Mouse (Mus musculus) adrenal gland (tissue): ENCODE measurements around the gene Slit3.

Experiments used
- intact Hi-C: fragments of 180-260 bp; cut with DNase I; formaldehyde crosslinking; loops from one replicate; pipeline ENCODE4 v1.15.1; 2025

Gene Slit3

GRCm38 (mm10) chr11:35561760-35562159, 440.7 kb downstream of the Slit3 start:
- intact Hi-C loops: no loop called here

GRCm38 (mm10) chr11:35565322-35565721, 444.3 kb downstream of the Slit3 start:
- intact Hi-C loops: no loop called here

GRCm38 (mm10) chr11:35566686-35567085, 445.7 kb downstream of the Slit3 start:
- intact Hi-C loops: no loop called here

- intact Hi-C loops: no loop called here
These were observed 448.3 kb downstream of the Slit3 start for GRCm38 (mm10) chr11:35569126-35569916.

- intact Hi-C loops: no loop called here
These were observed 448.9 kb downstream of the Slit3 start for GRCm38 (mm10) chr11:35569957-35570356.

GRCm38 (mm10) chr11:35571910-35572309, 450.9 kb downstream of the Slit3 start:
- intact Hi-C loops: no loop called here

- intact Hi-C loops: no loop called here
These were observed 457.8 kb downstream of the Slit3 start for GRCm38 (mm10) chr11:35578796-35579195.

GRCm38 (mm10) chr11:35582591-35582990, 461.6 kb downstream of the Slit3 start:
- intact Hi-C loops: no loop called here

GRCm38 (mm10) chr11:35583633-35584032, 462.6 kb downstream of the Slit3 start:
- intact Hi-C loops: no loop called here

GRCm38 (mm10) chr11:35587174-35587959, 466.3 kb downstream of the Slit3 start:
- intact Hi-C loops: no loop called here

- intact Hi-C loops: no loop called here
These were observed 468.9 kb downstream of the Slit3 start for GRCm38 (mm10) chr11:35589892-35590291.

GRCm38 (mm10) chr11:35593146-35594034, 472.4 kb downstream of the Slit3 start:
- intact Hi-C loops: no loop called here

- intact Hi-C loops: no loop called here
These were observed 475.0 kb downstream of the Slit3 start for GRCm38 (mm10) chr11:35596064-35596463.

GRCm38 (mm10) chr11:35597882-35598281, 476.9 kb downstream of the Slit3 start:
- intact Hi-C loops: no loop called here

- intact Hi-C loops: no loop called here
These were observed 477.7 kb downstream of the Slit3 start for GRCm38 (mm10) chr11:35598732-35599131.

GRCm38 (mm10) chr11:35601652-35602240, 480.7 kb downstream of the Slit3 start:
- intact Hi-C loops: no loop called here

GRCm38 (mm10) chr11:35602586-35602985, 481.6 kb downstream of the Slit3 start:
- intact Hi-C loops: no loop called here

- intact Hi-C loops: no loop called here
These were observed 482.9 kb downstream of the Slit3 start for GRCm38 (mm10) chr11:35603946-35604345.

GRCm38 (mm10) chr11:35604848-35605790, 484.1 kb downstream of the Slit3 start:
- intact Hi-C loops: no loop called here

- intact Hi-C loops: no loop called here
These were observed 486.2 kb downstream of the Slit3 start for GRCm38 (mm10) chr11:35607191-35607590.
